Mouse (Mus musculus) ES-Bruce4 (cell line): ENCODE measurements around the gene Ap4s1.

Experiments used
- CTCF ChIP-seq: IDR thresholded peaks from one replicate; pipeline ENCODE4 v1.8.1; 2011; ENCODE audit warnings: low read depth, low read length
- EP300 ChIP-seq: IDR thresholded peaks from 2 replicates; pipeline ENCODE4 v1.6.1; 2011; ENCODE audit warnings: low read depth, low read length; ENCODE audit not compliant: insufficient read depth

- TF ChIP-seq CTCF (no peak), EP300 (no peak)
These were observed 24.0 kb upstream of the Ap4s1 start for GRCm38 (mm10) chr12:51666708-51667430.
